Mouse (Mus musculus): Measurements from ENCODE around the gene Celf2.

GRCm38 (mm10) chr2:6582711-6583110 is 926.7 kb downstream of the Celf2 start:
- no peak for TF ChIP-seq CTCF (IDR thresholded peaks at IDR 0.05; ENCODE audit: extremely low read depth, insufficient read length, insufficient replicate concordance, low read depth, low read length)
- no peak for TF ChIP-seq POLR2A (IDR thresholded peaks at IDR 0.05; ENCODE audit: low read depth, low read length)
